Mouse (Mus musculus) olfactory bulb, adult 2 months (tissue): ENCODE measurements around the gene Slc26a9. TPM values are rescaled to one million over a fixed set of nuclear protein-coding genes. Genes with fewer than 3 reads are reported as not detected.

ENCODE experiments used
- H3K27ac ChIP-seq: fragments of 200-500 bp; 2 replicates; pipeline ENCODE4 v1.5.1; 2012; ENCODE audit warnings: low read depth, low read length; ENCODE audit not compliant: insufficient read depth
- H3K4me1 ChIP-seq: fragments of 200-500 bp; 2 replicates; pipeline ENCODE4 v1.6.1; 2012; ENCODE audit warnings: low read length; ENCODE audit not compliant: control insufficient read depth, insufficient read depth
- H3K4me3 ChIP-seq: fragments of 200-500 bp; 2 replicates; pipeline ENCODE4 v1.5.1; 2012; ENCODE audit warnings: mild to moderate bottlenecking, low read depth, low read length, moderate library complexity; ENCODE audit not compliant: insufficient read depth
- CTCF ChIP-seq: fragments of 200-500 bp; IDR thresholded peaks from 2 replicates; pipeline ENCODE4 v1.5.1; 2012; ENCODE audit warnings: low read depth, mild to moderate bottlenecking, low read length, moderate library complexity; ENCODE audit not compliant: insufficient read depth
- POLR2A ChIP-seq: fragments of 200-500 bp; IDR thresholded peaks from 2 replicates; pipeline ENCODE4 v1.6.1; 2012; ENCODE audit warnings: mild to moderate bottlenecking, low read depth, low read length, moderate library complexity; ENCODE audit not compliant: insufficient read depth
- WGBS: fragments of 180-500 bp; shearing (Covaris S2); methylation state at CpG from one replicate; pipeline ENCODE4 v1.1.7; 2018; 5-methylcytosine and 5-hydroxymethylcytosine counted together
- polyA plus RNA-seq: library from polyadenylated mRNA; stranded (reverse); fragments of >200 nt; gene quantifications from 2 replicates; pipeline ENCODE4 v1.2.4, GENCODE M21; 2012; ENCODE audit warnings: low replicate concordance; ENCODE audit not compliant: missing spikeins, insufficient read depth, insufficient read length

Slc26a9 gene
- polyA plus RNA-seq, 1 experiment = not detected

DNA sequence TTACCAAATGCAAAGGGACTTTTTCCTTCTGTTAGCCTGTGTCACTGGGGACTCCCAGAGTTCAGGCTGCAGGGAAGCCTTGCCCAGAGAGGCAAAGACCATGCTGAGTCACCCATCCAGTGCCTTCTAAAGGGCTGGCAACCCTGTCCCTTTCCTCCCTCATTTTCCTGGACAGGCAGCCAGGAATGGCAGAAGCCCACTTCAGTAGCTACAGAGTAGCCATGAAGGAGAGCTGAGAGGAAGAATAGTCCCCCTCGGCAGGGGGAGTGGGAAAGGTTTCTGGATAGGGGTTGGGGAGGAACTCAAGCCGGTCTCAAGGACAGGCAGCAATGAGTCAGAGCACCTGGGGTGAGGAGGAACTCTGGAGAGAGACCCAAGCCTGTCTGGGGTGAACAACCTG is 3.9 kb downstream of the Slc26a9 start:
- Histone ChIP-seq H3K4me1 (peaks cover 10% of the 10 kb centered on the region; the same call in 1 of the 2 replicates), H3K27ac (no peak overlapping the region), H3K4me3 (no peak overlapping the region)
- TF ChIP-seq CTCF = no peak
- no peak for TF ChIP-seq POLR2A
- WGBS = 52% methylated on average over 2 of the region's 2 CpGs

DNA sequence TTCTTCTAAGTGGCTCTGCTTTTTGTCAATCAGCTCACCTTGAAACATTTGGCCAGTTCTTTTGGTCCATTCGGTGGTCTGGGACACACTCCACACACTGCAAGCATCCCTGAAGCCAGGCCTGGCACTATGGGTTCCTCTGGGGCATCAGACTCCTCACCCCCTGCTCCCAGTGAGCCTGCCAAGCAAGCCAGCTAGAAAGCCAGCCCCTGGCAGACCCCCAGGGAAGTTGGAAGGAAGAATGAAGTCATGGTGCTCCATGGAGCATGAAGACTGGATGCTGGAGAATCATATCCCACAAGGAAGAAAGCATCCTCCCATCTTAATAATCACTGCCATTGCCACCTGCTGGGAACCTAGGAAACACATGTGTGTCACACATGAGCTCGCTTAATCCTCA is 4.8 kb downstream of the Slc26a9 start:
- TF ChIP-seq POLR2A (no peak), CTCF (no peak)
- WGBS = 62% methylated on average over 2 of the region's 2 CpGs
- Histone ChIP-seq H3K4me1 (peaks cover 8% of the 10 kb centered on the region; the same call in 1 of the 2 replicates), H3K4me3 (no peak overlapping the region), H3K27ac (no peak overlapping the region)

DNA sequence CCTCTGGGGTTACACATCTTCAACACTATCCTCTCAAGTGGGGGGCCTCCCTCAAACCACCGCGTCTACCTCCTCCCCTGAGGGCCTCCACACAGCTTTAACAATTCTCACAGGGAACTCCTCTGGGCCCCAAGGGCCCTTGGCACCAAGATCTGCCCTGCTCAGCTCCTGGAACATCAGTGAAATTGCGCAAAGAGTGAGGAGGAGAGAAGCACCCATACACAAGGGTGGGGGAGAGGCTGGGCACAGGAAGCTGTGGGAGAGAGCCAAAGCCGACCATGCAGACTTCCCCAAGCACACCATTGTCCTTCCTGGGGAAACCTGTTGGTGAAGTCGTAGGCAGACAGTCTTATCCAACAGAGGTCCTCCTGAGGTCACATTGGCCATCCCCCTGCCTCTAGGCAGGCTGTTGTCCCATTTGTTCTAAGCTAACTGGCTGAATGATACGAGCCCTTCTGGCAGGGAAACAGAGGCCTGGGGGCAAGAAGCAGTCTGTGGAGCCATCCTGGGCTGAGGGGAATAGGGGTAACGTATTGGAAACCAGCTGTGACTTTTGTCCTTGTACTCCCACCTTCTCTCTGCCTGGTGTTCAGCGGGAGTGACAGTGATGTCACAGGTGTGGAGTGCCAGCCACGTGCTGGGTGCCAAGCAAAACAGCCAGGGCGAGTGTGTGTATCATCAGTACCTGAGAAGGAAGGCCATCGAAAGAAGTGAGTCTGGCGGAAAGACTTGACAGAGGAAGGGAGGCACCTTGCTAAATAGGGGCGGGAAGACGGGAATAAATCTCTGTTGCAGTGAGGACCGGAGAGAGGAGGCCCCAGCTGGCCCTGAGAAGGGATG is 6.1 kb downstream of the Slc26a9 start:
- TF ChIP-seq POLR2A (no peak), CTCF (no peak)
- 89% methylated on average over 15 of the region's 15 CpGs for WGBS
- Histone ChIP-seq H3K4me1 (peaks cover 13% of the 10 kb centered on the region), H3K27ac (no peak overlapping the region), H3K4me3 (no peak overlapping the region)

GRCm38 (mm10) chr1:131751181-131751890 is 7.5 kb downstream of the Slc26a9 start:
- WGBS = 82% methylated on average over 3 of the region's 3 CpGs
- TF ChIP-seq CTCF (no peak), POLR2A (no peak)
- H3K27ac ChIP-seq = no peak overlapping the region
- no peak overlapping the region for H3K4me3 ChIP-seq
- peaks cover 17% of the 10 kb centered on the region for H3K4me1 ChIP-seq

GRCm38 (mm10) chr1:131751891-131752311 is 8.1 kb downstream of the Slc26a9 start:
- H3K27ac ChIP-seq = no peak overlapping the region
- H3K4me1 ChIP-seq = peaks cover 17% of the 10 kb centered on the region
- no peak overlapping the region for H3K4me3 ChIP-seq
- 49% methylated on average over 10 of the region's 10 CpGs for WGBS
- no peak for TF ChIP-seq CTCF
- no peak for TF ChIP-seq POLR2A

GRCm38 (mm10) chr1:131754212-131754829 is 10.5 kb downstream of the Slc26a9 start:
- Histone ChIP-seq H3K4me1 (peaks cover 9% of the 10 kb centered on the region), H3K27ac (no peak overlapping the region), H3K4me3 (no peak overlapping the region)
- 92% methylated on average over 3 of the region's 3 CpGs for WGBS
- TF ChIP-seq CTCF (no peak), POLR2A (no peak)

DNA sequence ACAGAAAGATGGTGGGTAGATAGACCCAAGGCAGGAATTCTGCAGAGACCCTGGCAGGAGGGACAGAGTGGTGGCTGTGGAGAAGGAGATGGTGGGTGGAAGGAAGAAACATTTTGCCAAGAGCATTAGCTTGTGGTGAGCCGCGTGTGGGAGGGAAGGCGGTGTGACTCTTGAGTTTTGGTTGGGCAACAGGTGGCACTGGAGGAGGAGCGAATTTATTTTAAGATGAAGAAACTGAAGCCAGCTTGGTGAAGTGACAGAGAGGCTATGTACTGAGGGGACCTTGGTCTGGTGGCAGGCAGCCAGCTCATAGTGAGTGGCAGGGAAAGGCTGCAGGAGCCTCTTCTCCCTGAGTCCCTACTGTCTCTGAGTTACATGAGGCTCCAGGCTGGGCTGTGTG is 11.1 kb downstream of the Slc26a9 start:
- 50% methylated on average over 4 of the region's 4 CpGs for WGBS
- no peak overlapping the region for H3K4me3 ChIP-seq
- TF ChIP-seq POLR2A = no peak
- no peak for TF ChIP-seq CTCF
- no peak overlapping the region for H3K27ac ChIP-seq
- peaks cover 9% of the 10 kb centered on the region for H3K4me1 ChIP-seq

GRCm38 (mm10) chr1:131757211-131757610 is 13.4 kb downstream of the Slc26a9 start:
- WGBS = 85% methylated on average over 6 of the region's 6 CpGs
- no peak for TF ChIP-seq CTCF
- no peak for TF ChIP-seq POLR2A
- Histone ChIP-seq H3K4me1 (peaks cover 9% of the 10 kb centered on the region), H3K4me3 (no peak overlapping the region), H3K27ac (no peak overlapping the region)

- no peak for TF ChIP-seq POLR2A
- TF ChIP-seq CTCF = no peak
- WGBS = 77% methylated on average over 7 of the region's 7 CpGs
- Histone ChIP-seq H3K27ac (no peak overlapping the region), H3K4me3 (no peak overlapping the region), H3K4me1 (peaks cover 9% of the 10 kb centered on the region)
Observed at GRCm38 (mm10) chr1:131758796-131759195, 15.0 kb downstream of the Slc26a9 start.
